Mouse (Mus musculus): ENCODE measurements around the gene Pde6d.

The Pde6d gene

DNA sequence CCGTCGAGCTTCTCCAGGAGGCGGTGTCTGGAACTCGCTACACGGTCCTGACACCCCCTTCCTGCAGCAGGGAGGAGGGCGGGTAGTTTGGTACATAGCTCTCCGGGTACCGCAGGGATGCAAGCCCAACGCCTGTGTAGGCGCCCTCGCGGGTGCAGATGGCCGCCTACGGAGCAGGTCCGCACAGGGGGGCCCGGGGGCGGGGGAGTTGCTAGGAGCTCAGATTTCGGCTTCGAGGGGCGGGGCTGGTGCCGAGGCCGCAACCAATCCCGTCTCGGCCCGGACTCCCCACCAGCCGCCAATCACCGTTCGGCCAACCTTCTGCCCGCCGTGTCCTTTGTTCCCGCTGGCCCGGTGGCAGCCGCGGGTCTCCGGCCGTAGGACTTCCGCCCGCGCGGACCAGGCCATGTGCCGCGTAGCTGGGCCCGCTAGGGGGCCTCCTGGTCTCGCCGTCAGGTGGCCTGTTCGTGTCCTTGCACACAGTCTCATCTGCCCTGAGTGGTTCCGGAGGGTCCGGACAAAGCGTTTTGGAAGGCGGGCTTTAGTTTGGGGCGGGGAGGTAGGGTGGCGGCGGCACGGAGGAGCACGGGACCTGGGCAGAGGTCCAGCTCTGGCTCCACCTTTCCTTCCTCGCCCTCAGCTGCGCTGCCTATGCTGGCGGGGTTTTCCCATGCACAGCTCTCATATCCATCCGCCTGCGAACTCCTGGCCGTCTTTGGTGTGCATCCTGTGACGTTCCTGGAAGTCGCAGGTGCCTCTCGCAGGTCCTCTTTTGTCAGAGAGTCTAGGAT, 78.3 kb downstream of the Pde6d start:
- peak; percentile 80 to 89 for DNase-seq (ENCODE audit: low spot score in 2 of 2)

DNA sequence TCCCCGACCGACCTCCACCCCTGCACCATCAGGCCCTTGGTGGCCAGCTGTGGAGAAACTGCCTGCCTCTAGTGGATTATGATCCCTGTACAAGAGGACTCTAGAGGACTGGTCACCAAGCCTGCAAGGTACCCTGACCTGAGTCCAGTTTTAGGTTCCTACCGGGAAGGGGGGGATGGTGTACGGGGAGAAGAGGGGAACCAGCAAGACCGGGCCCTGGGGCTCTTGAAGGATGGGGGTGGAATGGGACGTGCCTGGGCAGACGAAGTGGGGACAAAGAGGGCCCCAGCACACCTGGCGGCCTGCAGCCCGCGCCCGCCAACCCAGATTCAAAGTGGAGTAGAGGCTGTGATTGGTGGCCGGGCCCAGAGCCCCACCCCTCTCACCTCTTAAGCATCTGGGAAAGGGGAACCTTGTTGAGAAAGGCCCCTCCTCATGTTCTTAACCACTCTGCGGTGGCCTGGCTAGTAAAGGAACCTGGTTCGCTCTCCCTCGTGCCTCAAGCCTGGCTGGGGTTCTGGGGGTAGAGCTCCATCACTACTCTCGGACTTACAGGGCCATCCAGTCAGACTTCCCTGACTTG, 79.2 kb downstream of the Pde6d start:
- DNase-seq (ENCODE audit: low spot score in 2 of 2): no peak

DNA sequence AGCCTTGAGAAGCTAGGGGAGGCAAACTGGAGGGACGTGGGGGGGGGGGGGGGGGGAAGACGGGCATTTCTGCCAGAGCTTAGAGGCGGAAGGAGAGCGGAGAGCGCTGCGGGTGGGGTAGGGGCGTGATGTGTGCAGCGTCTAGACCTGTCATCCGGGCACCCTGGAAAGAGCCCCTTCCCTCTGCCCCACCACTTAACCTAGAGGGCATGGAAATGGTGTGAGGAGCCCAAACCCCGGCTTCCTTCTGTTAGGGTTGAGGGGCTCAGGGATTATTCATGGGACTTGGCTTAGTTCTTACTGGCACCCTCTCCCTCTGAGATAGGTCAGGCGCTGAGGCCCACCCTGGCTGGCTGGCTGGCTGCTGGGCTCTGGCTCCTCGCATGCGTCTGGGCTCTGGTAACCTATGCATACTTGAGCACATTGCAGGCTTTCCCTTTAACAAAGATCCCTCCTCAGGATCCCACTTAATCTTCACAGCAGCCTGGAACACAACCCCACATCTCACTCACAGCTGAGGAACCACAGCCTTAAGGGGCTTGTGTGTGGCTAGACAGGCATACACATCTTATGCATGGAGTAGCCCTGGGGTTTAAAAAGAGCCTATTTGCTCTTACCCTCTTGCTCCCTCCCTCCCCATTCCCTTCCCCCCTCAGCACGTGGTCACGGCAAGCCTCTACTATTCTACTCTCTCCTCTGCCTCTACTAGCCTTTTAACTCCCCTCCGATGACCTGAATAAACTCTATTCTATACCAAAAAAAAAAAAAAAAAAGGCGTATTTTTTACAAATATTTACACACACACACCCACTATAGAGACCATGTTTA, 80.0 kb downstream of the Pde6d start:
- DNase-seq (ENCODE audit: low spot score in 2 of 2): no peak

DNA sequence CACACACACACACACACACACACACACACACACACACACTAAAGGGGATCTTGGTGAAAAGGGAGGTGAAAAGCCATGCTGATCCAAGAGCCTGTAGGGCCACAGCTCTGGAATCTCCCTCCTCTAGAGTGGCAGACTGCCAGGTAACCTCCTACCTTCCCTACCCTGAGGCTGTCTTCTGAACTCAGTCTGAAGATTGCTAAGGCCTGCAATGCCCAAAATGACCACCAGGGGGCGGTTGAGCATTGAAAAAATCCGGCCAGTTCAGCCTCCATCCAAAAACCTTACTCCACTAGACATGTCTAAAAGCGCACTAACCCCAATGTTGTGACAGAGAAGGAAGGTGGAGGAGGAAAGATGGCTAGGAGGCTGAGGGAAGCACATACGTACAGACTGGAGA, 80.9 kb downstream of the Pde6d start:
- DNase-seq (ENCODE audit: low spot score in 2 of 2): peak; percentile 97 to 98

DNA sequence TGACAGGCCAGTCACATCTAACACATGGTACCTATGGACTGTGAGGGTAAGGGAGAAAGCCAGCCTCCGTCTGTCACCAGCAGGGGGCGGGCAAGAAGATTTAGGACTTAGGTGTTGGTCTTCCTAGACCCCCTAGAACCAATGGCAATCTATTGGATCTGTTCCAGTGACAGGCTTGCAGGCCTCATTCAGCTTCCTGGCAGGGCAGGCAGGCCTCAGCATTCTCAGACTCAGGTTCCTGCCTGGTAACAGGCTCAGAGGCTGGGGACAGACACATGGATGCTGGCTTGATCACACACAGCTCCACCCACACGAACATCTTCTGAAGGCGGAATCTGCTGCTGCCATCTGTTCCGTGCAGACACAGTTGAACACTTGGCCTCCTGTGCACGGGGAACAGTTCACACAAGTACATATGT, 81.3 kb downstream of the Pde6d start:
- DNase-seq (ENCODE audit: low spot score in 2 of 2): peak; percentile 53 to 64

DNA sequence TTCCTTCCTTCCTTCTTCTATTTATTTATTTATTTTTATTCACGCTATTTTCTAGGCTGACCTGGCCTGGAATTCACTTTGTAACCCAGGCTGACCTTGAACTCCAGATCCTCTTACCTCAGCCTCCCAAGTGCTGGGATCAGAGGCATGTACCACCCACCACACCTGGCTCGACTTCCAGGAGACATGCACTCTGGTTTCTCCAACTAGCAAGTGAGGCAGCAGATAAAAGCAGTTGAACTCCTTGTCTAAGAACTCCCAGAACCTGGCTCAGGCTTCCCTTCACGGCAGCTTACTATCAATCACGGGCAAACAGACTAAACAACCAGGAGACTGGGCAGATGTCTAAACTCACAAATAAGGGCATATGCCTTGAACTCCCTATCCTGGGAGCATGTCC, 81.7 kb downstream of the Pde6d start:
- DNase-seq (ENCODE audit: low spot score in 2 of 2): no peak

DNA sequence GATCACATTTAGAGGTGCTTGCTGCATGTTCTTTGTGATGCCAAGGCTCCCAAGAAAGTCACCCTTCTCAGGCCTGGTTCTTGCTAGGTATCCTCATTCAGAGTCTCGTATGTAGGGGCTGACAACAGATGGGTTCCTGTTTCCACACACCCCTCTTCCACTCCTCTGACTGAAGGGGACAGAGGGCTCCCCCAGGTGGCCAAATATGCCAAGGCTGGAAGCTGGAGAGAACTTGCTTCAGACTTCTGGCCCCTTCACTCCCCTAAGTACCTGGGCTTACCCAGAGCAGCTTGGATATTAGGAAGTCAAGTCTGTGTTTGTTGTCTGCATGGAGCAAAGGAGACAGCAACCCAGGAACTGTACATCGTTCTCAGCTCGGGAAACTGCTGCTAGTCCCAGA, 82.5 kb downstream of the Pde6d start:
- DNase-seq (ENCODE audit: low spot score in 2 of 2): no peak

DNA sequence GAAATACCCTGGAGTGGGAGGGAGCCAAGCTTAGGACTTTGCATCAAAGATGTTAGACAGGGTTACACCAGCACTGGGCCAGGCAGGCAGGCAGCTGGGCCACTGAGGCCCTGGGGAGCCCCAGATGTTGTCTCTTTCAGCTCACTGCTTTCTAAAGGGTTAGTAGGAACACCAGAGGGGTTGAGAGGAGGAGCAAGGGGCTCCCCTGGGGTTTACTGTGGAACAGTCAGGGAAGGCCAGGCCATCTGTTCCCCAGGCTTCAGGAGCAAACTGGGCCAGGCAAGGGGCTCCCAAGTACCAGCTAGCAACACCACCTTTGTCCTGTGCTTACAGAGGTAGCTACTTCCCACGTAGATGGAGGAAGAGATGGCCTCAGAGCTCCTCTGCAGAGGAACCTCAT, 83.8 kb downstream of the Pde6d start:
- no peak for DNase-seq (ENCODE audit: low spot score in 2 of 2)

DNA sequence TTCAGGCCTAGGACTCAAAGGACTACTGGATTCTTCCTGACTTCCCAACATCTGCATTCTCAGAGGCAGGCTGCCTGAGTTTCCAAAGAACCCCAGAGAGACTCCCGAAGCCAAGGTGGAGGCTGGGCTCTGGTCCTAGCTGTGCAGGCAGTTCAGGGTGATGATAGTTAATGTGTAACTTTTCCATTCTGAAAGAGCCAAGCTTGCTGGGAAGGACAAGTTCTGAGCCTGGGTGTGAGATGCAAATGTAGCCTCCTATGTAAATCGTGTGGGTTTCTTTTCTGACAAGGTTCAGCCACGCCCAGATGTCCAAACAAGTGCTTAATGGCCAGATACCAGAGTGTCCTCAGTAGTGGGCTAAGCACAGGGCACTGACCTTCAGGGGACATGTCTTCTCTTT, 84.4 kb downstream of the Pde6d start:
- no peak for DNase-seq (ENCODE audit: low spot score in 2 of 2)

DNA sequence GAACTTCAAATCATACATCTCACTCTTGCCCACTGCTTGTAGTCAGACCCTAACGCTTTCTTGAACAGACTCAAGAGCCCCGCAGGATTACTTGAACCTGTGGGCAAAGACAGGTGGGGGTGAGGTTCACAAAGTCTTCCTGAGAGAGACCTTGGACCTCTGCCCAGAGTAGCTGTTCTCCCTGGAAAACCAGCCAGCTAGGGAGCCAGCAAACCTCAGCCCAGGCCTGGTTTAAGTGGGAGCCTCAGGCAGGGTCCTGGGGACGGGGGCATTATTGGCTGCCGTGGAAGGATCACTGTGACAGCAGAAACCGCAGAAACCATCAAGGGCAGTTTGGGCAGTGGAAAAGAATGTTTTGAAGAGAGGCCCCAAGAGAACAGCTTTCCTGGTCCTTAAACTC, 85.1 kb downstream of the Pde6d start:
- DNase-seq (ENCODE audit: low spot score in 2 of 2): no peak

DNA sequence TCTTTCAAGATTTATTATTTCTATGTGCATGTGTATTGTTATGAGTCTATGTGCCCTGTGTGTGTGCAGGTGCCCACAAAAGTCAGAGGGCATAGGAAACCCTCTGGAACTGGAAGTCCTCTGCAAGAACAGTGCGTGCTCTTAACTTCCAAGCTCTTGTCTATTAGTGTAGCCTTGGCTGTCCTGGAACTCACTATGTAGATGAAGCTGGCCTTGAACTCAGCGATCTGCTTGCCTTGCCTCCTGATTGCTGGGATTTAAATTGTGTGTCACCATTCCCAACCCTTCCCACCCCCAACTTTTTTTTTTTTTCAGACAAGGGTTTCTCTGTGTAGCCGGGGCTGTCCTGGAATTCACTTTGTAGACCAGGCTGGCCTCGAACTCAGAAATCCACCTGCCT, 86.1 kb downstream of the Pde6d start:
- no peak for DNase-seq (ENCODE audit: low spot score in 2 of 2)

DNA sequence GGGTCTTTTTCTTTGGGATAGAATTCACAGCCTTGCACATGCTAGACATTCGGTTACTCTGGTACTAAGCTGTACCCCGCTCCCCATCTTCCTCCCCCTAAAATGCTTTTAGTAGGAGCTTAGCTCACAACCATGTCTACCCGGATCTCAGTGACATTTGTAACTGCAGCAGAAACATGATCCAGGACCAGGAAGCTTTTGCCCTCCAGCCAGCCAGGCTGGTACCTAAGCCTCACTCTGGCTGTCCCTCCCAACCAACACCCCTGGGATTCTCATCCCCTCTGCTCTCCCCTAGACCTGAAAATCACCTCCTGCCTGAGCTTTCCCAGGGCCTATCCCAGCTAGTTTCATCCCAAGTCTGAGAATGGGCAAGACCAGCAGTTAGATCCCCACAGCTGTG, 88.6 kb downstream of the Pde6d start:
- DNase-seq (ENCODE audit: low spot score in 2 of 2): no peak
